Mouse (Mus musculus) hindlimb bud, embryonic 11.5 days (tissue): ENCODE measurements at regions not wholly inside any gene's neighbourhood (a gene's known extent, or its start where the extent isn't known, plus 50 kb on each side); places are given as distances from the start of the nearest gene placed in this dataset.

Source experiments
- DNase-seq: peaks from one replicate; pipeline ENCODE4 v3.0.0-alpha.2; 2012; ENCODE audit warnings: low read depth, low spot score; ENCODE audit errors: extremely low spot score

DNA sequence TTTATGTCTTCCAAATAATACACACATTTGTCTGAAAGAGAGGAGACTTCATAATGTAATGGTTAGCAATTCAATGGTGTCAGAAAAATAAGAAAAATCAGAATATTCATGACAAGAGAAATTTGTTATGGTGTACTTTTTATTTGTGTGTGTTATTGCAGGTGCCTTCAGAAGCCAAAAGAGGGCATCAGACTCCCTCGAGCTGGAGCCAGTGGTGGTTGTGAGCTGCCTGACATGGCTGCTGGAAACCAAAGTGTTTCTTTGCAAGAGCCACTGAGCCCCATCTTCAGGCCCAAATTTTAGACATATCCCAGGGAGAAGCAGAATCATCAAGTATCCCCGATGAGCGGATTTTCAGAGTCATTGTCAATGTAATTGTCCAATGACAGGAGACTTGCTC lies 81.9 kb downstream of the Tm2d3 start:
- no peak for DNase-seq

GRCm38 (mm10) chr7:65773948-65774347 lies 83.0 kb downstream of the Tm2d3 start:
- DNase-seq = no peak

DNA sequence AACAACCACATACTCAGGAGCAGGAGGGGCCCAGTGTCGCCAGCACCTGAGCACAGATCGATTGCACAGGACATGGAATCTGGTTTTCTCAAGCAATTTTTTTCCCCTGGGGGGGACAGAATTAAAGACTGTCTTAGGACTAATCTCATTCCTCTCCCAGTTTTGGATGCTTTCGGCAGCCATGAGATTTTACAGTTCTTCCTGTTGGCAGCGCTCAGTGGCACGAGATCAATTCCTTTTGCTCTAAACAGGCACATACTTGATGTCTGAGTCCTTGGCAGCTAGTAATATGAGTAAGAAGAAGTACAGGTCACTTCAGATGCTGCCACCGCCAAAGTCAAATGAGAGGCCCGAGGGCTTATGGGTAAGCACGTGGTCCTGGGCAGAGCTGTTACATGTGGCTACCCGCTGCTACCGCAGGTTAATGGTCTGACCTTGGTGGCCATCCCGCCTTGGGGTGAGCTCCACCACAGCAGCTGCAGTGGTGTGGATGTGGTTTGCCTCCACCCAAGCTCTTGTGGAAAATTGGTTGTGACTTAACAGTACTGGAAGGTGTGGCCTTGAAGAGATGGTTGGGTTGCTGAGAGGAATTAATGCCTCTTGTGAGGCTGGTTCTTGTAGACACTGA lies 83.5 kb downstream of the Tm2d3 start:
- DNase-seq = no peak

DNA sequence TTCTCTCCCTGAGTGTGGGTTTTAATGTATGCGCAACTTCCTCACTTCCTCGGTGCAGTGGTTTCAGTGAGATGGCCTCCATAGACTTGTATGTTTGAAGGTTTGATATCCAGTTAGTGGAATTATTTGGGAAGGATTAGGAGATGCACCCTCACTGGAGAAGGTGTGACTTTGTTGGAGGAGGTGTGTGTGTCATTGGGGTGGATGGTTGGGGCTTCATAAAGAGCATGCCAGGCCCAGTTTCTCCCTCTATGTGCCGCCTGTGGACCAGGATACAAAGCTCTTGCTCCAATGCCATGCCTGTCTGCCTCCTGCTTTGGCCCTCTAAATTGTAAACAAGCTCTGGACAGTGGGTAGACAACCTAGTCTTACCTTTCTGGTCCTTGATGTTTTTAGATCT lies 84.0 kb downstream of the Tm2d3 start:
- DNase-seq = no peak

DNA sequence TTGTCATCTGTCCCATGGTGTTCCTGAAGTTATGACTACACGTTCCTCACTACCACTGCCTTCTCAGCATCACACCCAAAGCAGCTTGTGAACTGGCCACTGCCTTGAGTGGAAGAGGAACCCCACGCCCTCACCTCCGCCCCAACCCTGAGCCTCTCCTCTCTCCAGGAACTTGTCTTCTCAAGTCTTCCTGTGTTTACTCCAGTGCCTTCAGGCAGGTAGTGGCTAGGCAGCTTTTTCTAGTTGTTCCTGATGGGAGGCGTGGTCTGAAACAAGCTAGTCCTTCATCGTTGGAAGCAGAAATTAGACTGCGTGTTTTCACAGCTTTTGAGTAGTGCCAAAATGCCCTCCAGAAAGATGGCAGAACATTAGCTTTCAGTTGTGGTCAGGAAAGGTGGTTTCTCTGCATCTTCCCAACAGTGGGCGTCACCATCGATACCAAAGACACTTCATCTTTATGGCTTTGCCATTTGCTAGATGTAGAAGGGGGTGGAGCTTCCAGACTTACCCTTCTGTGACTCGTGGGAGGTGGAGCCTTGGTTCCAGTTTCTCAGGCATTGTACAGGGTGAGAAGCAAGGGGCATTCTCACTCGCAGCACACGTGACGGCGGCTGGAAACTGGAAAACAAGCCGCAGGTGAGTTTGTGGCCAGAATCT lies 81.7 kb upstream of the Pcsk6 start:
- no peak for DNase-seq

GRCm38 (mm10) chr7:65780578-65781370 lies 80.8 kb upstream of the Pcsk6 start:
- DNase-seq = peak; percentile 14

DNA sequence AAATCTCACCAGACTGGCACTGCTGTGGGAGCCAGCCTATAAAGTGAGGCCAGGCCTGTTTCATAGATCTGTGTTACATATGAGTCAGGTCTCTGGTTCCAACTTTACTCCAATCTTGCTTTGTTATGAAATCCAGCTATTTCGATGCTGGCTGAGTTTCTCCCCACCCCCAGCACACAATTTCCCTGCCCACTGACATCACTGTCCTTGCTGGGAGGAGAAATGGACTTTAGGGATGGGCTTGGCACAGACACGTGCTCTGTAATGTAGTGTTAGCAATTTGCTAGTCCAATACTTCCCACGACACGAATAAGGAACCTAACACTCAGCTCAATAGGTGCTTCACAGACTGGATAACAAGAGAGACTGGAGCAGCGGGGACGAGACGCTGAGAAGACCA lies 79.5 kb upstream of the Pcsk6 start:
- DNase-seq = no peak

GRCm38 (mm10) chr7:65783773-65784172 lies 77.8 kb upstream of the Pcsk6 start:
- DNase-seq = no peak

DNA sequence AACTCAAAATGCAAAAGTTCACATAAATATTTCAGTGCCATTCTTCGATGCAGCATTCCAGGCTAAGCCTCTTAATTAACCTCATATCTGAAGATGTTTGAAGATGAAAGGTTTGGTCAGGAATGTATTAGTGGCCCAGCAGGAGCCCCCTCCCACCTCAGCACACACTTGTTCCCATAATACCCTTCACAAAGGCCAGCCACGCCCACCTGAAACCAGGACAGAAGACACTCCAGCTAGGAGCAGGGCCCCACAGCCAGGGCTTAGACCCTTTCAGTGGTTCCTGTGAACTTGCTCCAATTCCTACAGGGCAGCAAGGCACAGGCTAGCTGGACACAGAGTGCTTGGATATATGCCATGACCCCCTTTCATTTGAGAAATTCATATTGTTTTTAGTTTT lies 74.6 kb upstream of the Pcsk6 start:
- no peak for DNase-seq

DNA sequence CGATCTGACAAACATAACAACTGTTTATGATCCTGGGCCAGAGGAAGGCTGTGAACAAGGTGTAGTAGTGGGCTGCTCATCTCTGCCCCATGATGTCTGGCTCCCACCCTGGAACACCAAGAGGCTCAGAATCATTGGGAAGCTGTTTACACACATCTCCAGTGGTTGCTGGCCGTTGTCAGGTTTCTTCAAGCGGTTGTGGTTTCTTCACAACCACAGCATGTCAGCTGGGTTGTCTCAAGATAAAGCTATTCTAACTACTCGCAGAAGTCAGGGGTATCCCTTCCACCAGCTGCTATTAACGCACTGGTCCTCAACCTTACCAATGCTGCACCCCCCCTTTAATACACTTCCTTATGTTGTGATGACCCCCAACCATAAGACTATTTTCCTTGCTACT lies 73.7 kb upstream of the Pcsk6 start:
- no peak for DNase-seq

GRCm38 (mm10) chr7:65790264-65790663 lies 71.3 kb upstream of the Pcsk6 start:
- no peak for DNase-seq

GRCm38 (mm10) chr7:65792187-65792823 lies 69.2 kb upstream of the Pcsk6 start:
- DNase-seq = no peak

DNA sequence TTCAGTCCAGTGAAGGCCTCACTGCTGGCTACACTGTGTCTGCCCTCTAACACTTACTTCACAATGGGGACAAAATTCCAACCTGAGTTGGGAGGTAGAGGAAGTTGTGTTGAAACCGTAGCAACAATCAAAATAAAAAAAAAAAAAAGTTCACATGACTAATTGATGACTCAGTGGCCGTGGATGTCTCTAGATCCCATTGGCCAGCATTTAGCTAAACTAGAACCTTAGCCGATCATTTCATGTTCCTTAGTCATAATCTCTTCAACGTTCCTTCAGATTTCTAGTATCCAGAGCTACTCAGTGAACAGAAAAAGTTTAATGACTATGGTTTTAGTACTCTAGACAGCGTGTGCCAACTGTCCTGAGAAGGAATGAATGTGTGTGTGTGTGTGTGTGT lies 59.2 kb upstream of the Pcsk6 start:
- DNase-seq = no peak

DNA sequence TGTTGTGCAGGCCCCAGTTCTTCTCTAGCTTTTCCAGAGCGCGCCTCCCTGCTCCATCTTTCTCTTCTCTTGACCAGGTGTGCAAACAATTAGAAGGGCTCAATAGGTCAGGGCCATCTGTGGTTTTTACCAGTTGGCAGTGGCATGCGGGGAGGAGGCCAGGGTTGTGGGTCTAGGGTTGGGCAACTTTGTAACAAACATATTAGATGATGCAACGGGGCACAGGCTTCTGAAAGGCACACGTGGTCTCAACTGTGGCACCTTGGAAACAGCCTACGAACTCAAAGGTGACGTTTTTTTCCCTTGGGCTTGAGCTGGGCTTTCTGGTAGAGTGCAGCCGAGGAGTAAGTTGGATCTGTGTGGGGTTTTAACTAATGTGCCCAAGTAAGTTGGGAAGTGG lies 58.7 kb upstream of the Pcsk6 start:
- DNase-seq = no peak

DNA sequence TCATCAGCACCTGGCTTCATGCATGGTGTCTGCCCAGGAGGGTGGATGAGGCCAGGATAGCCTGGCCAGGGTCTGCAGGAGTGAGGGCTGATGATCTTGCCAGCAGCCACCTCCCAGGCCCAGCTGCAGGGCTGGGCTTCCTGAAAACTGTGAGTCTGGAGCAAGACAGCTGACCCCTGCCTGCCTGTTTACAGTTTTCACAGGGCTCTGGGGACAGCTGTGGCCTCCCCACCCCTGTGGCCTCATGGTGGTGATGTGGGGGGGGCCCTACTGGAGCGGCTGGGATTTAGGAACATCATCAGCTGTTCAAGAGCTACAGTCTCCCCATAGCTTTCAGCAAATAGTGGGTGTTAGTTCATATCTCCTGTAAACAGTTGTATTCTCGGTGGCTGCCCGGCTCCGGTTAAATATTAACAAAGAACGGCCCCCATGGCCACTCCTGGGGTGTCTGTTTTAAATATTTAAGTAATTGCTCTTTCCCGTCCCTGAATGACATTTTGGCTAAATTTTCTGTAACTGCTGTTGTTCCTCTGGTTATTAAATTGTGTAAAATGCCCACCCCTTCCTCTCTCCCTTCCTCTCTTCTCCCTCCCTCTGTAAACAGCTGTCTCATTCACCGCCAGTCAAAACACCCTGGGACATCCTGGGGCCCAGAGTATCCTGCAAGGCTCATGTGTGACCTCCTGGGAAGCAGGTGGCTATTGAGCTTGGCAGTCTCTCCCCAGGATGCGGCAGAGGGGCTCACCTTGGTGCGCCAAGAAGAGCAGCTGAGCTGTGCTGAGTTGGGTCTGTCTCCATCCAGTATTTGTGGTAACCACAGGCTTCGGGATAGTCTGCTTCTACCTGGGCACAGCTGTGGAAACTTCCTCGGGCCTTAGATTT lies 57.9 kb upstream of the Pcsk6 start:
- DNase-seq = no peak
